Mouse (Mus musculus): ENCODE results near the gene Rdm1.

DNA sequence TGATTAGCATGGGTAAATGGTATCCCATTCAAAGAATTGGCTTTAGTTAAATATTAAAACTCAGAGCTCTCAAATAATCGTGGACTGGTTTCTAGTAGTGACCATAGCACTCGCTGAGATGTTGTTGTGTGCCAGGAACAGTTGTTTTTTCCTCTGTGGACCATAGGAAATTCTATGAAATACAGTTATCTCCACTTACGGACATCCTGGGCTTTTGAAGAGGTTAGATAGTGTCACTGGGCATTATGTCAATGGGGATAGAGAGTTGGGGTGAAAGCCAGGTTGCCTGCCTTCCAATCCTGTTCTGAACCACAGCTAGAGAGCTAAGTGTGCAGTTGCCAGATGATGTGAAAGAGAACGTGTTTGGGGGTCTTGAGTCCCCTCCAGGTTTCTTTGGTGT is 41.2 kb upstream of the Rdm1 start:
- TF ChIP-seq POLR2A (IDR thresholded peaks at IDR 0.05; ENCODE audit: borderline replicate concordance, insufficient read depth, low read length) (no peak), CTCF (IDR thresholded peaks at IDR 0.05; ENCODE audit: borderline replicate concordance, insufficient read depth, low read depth, low read length) (no peak)
